Comparison of ENCODE assay signal across 14 mouse cellular contexts in genomic region chr2:20960668-20961035, GRCm38 (mm10). TPM values are rescaled to one million over a fixed set of nuclear protein-coding genes. Genes with fewer than 3 reads are reported as not detected.
A peak's percentile ranks its signal among the peaks of the same experiment; 100 is the strongest.
DNase-seq lines count a peak whose midpoint lies in the region; ATAC-seq lines count a peak whose summit lies in the region.
"Had no signal": no experiment of that assay in that cellular context is flagged by ENCODE, and none has a peak within 500 bp of the region (broad histone marks: within the 10 kb centered on the region; RNA-seq: fewer than 3 reads in every experiment).

No protein-coding gene starts in this region.

- H3K4me1 ChIP-seq in heart, embryonic 10.5 days, result peaks cover 49% of the 10 kb centered on the region
- peaks cover 59% of the 10 kb centered on the region for H3K4me1 ChIP-seq in forebrain, embryonic 14.5 days (ENCODE audit: control insufficient read depth, insufficient read depth, low read length)
- peaks cover 63% of the 10 kb centered on the region for H3K4me1 ChIP-seq in midbrain, embryonic 15.5 days

- DNase-seq in heart, embryonic 10.5 days (ENCODE audit: low spot score), result peak; percentile 35
- no peak for DNase-seq in heart, adult 9 months (ENCODE audit: low spot score in 2 of 2)
- peak; percentile 71 for DNase-seq in brain, adult 2 months (ENCODE audit: low read depth, low spot score)
- peak; percentile 68 for DNase-seq in forebrain, embryonic 14.5 days (ENCODE audit: low spot score)
- no peak for DNase-seq in frontal cortex, postnatal 10 days (ENCODE audit: low spot score in 2 of 2)
- DNase-seq in embryo, embryonic 10 days (ENCODE audit: low spot score), result no peak
- DNase-seq: kidney, adult 8-10 months; right cerebral cortex, postnatal 4 days; thymus, adult 2 months had no signal

- ATAC-seq in forebrain, embryonic 14.5 days, result peak; percentile 60; the same call in 1 of the 2 replicates
- ATAC-seq in midbrain, embryonic 15.5 days (replicated peaks), result no peak
- ATAC-seq: Patski had no signal

- H3K36me3 ChIP-seq in heart, embryonic 10.5 days, result no peaks in the 10 kb centered on the region
- H3K36me3 ChIP-seq in forebrain, embryonic 14.5 days (ENCODE audit: control insufficient read depth, insufficient read depth, low read length), result no peaks in the 10 kb centered on the region
- no peaks in the 10 kb centered on the region for H3K36me3 ChIP-seq in midbrain, embryonic 15.5 days (replicated peaks)
- H3K36me3 ChIP-seq: embryonic facial prominence, embryonic 13.5 days had no signal

- no peak overlapping the region for H3K27ac ChIP-seq in heart, embryonic 10.5 days
- H3K27ac ChIP-seq in forebrain, embryonic 14.5 days (ENCODE audit: low read depth, low read length), result peak overlapping the region; percentile 82
- no peak overlapping the region; the same call in 1 of the 2 replicates for H3K27ac ChIP-seq in midbrain, embryonic 15.5 days
- H3K27ac ChIP-seq: embryonic facial prominence, embryonic 13.5 days had no signal

- WGBS in heart, embryonic 10.5 days, result 77% methylated on average over 8 of the region's 8 CpGs
- 52% methylated on average over 8 of the region's 8 CpGs for WGBS in forebrain, embryonic 14.5 days
- WGBS in midbrain, embryonic 15.5 days, result 46% methylated on average over 8 of the region's 8 CpGs

- H3K4me2 ChIP-seq in forebrain, embryonic 14.5 days (ENCODE audit: low read length), result peak overlapping the region; percentile 39
- H3K4me2 ChIP-seq in midbrain, embryonic 15.5 days, result peak overlapping the region; percentile 30; the same call in 1 of the 2 replicates
- H3K4me2 ChIP-seq: embryonic facial prominence, embryonic 13.5 days had no signal

- peak overlapping the region; percentile 38; the same call in 1 of the 2 replicates for H3K9ac ChIP-seq in forebrain, embryonic 14.5 days (ENCODE audit: low read length)
- H3K9ac ChIP-seq in midbrain, embryonic 15.5 days, result peak overlapping the region; percentile 18; the same call in 1 of the 2 replicates
- H3K9ac ChIP-seq: embryonic facial prominence, embryonic 13.5 days had no signal

- no peak overlapping the region for H3K4me3 ChIP-seq in heart, embryonic 10.5 days
- H3K4me3 ChIP-seq in forebrain, embryonic 14.5 days (ENCODE audit: low read depth, low read length), result peak overlapping the region; percentile 11; the same call in 1 of the 2 replicates
- no peak overlapping the region for H3K4me3 ChIP-seq in midbrain, embryonic 15.5 days
- H3K4me3 ChIP-seq: embryonic facial prominence, embryonic 13.5 days; myocyte had no signal

- H3K27me3 ChIP-seq in heart, embryonic 10.5 days (ENCODE audit: insufficient read depth, poor library complexity, severe bottlenecking), result no peaks in the 10 kb centered on the region
- no peaks in the 10 kb centered on the region for H3K27me3 ChIP-seq in forebrain, embryonic 14.5 days (replicated peaks; ENCODE audit: control insufficient read depth, insufficient read depth, low read length)
- no peaks in the 10 kb centered on the region for H3K27me3 ChIP-seq in midbrain, embryonic 15.5 days (replicated peaks)
- H3K27me3 ChIP-seq: CH12.LX; embryonic facial prominence, embryonic 13.5 days; Patski had no signal

- no peaks in the 10 kb centered on the region for H3K9me3 ChIP-seq in heart, embryonic 10.5 days
- no peaks in the 10 kb centered on the region for H3K9me3 ChIP-seq in forebrain, embryonic 14.5 days (replicated peaks; ENCODE audit: control insufficient read depth, low read length)
- no peaks in the 10 kb centered on the region for H3K9me3 ChIP-seq in midbrain, embryonic 15.5 days
- H3K9me3 ChIP-seq: embryonic facial prominence, embryonic 13.5 days had no signal

RNA-seq across cellular contexts. Expression of gene Arhgap21, which starts 8.0 kb away (rescaled TPM):
- 15.2 and 18.7 TPM in 2 replicates for polyA plus RNA-seq in heart, embryonic 10.5 days (2016; fragmentation: Nextera tagmentation; extraction: Ambion mirVana)
- polyA plus RNA-seq in forebrain, embryonic 14.5 days (2014; fragmentation: Nextera tagmentation; extraction: Ambion mirVana), result 34.0 and 43.0 TPM in 2 replicates
- polyA plus RNA-seq in midbrain, embryonic 15.5 days (2015; fragmentation: Nextera tagmentation; extraction: Ambion mirVana), result 46.6 and 48.5 TPM in 2 replicates

Comparison
In these comparisons a context has a peak if more than half of its experiments do, and no peak if none do; other contexts are left out.
1. DNase-seq: peak in heart, embryonic 10.5 days (single experiment), brain, adult 2 months (single experiment) and forebrain, embryonic 14.5 days (single experiment); none in heart, adult 9 months (0 of 2), frontal cortex, postnatal 10 days (0 of 2) and embryo, embryonic 10 days (single experiment).